Mouse (Mus musculus) adrenal gland, postnatal 10 days (tissue): ENCODE measurements at regions not wholly inside any gene's neighbourhood (a gene's known extent, or its start where the extent isn't known, plus 50 kb on each side); places are given as distances from the start of the nearest gene placed in this dataset.

Source experiments
- DNase-seq: peaks from one replicate; pipeline ENCODE4 v3.0.0; 2021; ENCODE audit warnings: mixed read lengths

DNA sequence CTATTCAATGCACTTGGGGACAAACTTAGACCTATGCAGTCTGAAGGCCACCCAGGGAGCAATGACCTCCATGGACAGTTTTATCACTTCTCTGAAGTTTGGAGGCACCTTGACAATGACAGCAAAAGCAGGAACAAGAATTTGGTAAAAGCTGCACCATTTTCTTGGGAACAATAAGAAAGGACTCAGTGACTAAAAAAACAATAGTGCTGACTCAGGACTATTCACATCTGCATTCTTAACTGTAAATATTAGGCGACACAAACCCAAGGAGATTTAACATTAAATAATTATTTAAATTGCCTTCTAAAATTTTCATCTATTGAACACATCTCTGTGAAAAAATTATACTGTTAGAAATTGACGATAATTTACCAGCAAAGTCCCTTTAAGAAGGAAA is 356.2 kb downstream of the Nup35 start:
- DNase-seq: no peak

DNA sequence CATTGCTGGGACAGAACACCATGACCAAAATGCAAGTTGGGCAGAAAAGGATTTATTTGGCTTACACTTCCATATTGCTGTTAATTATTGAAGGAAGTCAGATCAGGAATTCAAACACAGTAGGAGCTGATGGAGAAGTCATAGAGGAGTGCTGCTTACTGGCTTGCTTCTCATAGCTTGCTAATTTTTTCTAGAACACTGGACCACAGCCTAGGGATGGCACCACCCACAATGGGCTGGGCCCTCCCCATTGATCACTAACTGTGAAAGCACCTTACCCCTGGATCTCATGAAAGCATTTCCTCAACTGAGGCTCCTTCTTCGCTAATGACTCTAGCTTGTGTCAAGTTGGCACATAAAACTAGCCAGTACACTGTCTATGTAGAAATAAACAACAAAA is 381.3 kb downstream of the Nup35 start:
- DNase-seq: no peak

DNA sequence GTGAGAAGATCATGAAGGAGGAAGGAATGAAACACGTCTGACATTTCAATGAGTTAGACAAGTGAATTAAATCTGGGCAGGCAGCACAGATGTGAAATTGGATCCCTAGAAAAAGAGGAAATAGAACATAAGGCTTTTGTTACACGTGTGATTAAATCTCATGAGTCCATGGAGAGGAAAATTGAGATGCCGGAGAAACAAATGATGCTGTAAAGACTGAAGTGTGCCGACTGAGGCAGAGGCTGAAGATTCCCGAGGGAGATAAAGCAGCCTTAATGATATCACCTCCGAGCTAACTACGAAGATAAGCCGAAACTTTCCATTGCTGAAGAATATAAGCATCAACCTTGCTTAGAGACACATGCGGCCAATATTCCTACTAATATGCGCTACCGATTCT is 390.0 kb downstream of the Nup35 start:
- no peak for DNase-seq

DNA sequence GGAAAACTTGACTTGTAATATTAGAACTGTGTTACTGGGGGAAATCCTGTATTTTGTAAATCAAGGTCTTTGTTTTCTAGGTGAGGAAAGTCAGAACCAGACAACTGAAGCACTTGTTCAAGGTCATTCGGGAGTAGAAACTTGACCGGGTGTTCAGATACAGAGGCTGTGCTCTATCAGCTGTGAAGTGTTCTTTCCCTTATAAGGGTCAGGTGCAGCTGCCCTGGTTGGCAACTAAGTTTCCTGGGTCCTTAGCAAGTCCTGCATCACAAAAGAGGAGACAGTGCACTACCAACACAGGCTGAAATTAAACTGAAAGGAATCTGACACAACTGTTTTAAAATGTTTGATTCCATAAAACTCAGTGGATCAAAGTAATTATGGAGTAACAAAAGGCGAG is 406.6 kb downstream of the Nup35 start:
- DNase-seq: no peak
